Mouse (Mus musculus) forebrain, embryonic 14.5 days (tissue): ENCODE data around the gene Alox8. TPM values are rescaled to one million over a fixed set of nuclear protein-coding genes. Genes with fewer than 3 reads are reported as not detected.
A peak's percentile ranks its signal among the peaks of the same experiment; 100 is the strongest.

ENCODE experiments used
- ATAC-seq: fragments of 200-750 bp; cut with Nextera tagmentation; 2 replicates; pipeline ENCODE4 v1.8.0; 2017; ENCODE audit warnings: mild to moderate bottlenecking, moderate library complexity
- DNase-seq: peaks from one replicate; pipeline ENCODE4 v3.0.0-alpha.2; 2015; ENCODE audit warnings: low spot score
- H3K27ac ChIP-seq: fragments of 300-500 bp; sonication (generic); 2 replicates; pipeline ENCODE4 v1.5.1; 2014; ENCODE audit warnings: low read depth, mild to moderate bottlenecking, control low read depth, low read length, moderate library complexity
- H3K27me3 ChIP-seq: fragments of 300-500 bp; sonication (generic); replicated peaks from 2 replicates; pipeline ENCODE4 v1.6.1; 2014; ENCODE audit warnings: low read length, control low read depth, mixed read lengths; ENCODE audit not compliant: control insufficient read depth, insufficient read depth
- H3K36me3 ChIP-seq: fragments of 300-500 bp; sonication (generic); 2 replicates; pipeline ENCODE4 v1.6.1; 2014; ENCODE audit warnings: low read length, control low read depth; ENCODE audit not compliant: control insufficient read depth, insufficient read depth
- H3K4me1 ChIP-seq: fragments of 300-500 bp; sonication (generic); 2 replicates; pipeline ENCODE4 v1.6.1; 2014; ENCODE audit warnings: antibody characterized with exemption, low read length, control low read depth; ENCODE audit not compliant: control insufficient read depth, insufficient read depth
- H3K4me2 ChIP-seq: fragments of 300-500 bp; sonication (generic); 2 replicates; pipeline ENCODE4 v1.6.1; 2014; ENCODE audit warnings: mild to moderate bottlenecking, control low read depth, low read length
- H3K4me3 ChIP-seq: fragments of 300-500 bp; sonication (generic); 2 replicates; pipeline ENCODE4 v1.5.1; 2014; ENCODE audit warnings: low read depth, low read length, control low read depth
- H3K9ac ChIP-seq: fragments of 300-500 bp; sonication (generic); 2 replicates; pipeline ENCODE4 v1.6.1; 2014; ENCODE audit warnings: mild to moderate bottlenecking, low read length, control low read depth, moderate library complexity
- H3K9me3 ChIP-seq: fragments of 300-500 bp; sonication (generic); replicated peaks from 2 replicates; pipeline ENCODE4 v1.6.1; 2016; ENCODE audit warnings: low read length, control low read depth, mixed read lengths; ENCODE audit not compliant: control insufficient read depth
- WGBS: fragments of 180-500 bp; shearing (Covaris S2); extraction: QIAGEN DNeasy Blood & Tissue Kit; methylation state at CpG from one replicate; pipeline ENCODE4 v1.1.7; 2014; 5-methylcytosine and 5-hydroxymethylcytosine counted together
- polyA plus RNA-seq: library from polyadenylated mRNA; unstranded; fragments of >200 nt; fragmentation: Nextera tagmentation; extraction: Ambion mirVana; gene quantifications from 2 replicates; pipeline ENCODE4 v1.2.1, GENCODE M21; 2014

The Alox8 gene
- polyA plus RNA-seq, 1 experiment from 2014 or later, result 0.08 TPM

DNA sequence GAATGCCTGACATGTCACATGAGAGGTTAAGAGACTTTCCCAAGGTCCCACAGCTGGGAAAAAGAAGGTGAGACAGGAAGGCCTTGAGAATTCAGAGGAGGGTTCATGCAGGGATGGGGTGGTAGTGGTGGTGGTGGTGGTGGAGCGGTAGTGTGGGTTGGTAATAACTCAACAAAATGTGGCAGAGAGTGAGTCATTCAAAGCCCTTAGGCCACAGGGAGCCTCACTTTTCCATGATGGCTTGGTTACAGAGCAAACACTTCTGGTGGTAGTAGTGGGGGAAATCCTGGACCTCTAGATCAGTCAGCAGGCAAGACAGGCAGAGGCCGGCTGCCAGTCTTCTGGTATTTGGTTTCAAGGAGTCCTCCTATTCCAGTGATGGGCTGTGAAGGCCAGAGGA, 25.0 kb downstream of the Alox8 start:
- Histone ChIP-seq H3K9ac (no peak overlapping the region), H3K4me1 (no peaks in the 10 kb centered on the region), H3K9me3 (no peaks in the 10 kb centered on the region), H3K4me3 (no peak overlapping the region), H3K27ac (no peak overlapping the region), H3K4me2 (no peak overlapping the region), H3K27me3 (no peaks in the 10 kb centered on the region), H3K36me3 (no peaks in the 10 kb centered on the region)
- ATAC-seq (no peak), DNase-seq (no peak)
- 100% methylated on average over 2 of the region's 2 CpGs for WGBS

DNA sequence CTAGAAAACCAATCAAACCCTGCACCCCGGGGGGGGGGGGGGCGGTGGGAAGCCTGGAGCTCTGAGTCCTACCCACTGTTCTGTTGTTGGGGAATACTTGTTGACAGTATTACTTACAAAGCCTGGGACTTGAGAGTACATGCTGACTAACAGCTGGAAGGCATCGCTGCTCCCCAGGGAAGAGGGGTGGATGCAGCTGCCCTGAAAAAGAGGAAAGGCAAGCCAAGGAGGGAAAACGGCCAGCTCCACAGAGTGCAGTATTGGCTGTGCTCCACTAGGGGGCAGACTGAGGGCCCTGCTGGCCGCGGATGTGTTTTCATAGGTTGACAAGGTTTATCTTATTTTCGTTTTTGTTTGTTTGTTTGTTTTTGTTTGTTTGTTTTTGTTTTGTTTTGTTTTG, 26.0 kb downstream of the Alox8 start:
- Histone ChIP-seq H3K27me3 (no peaks in the 10 kb centered on the region), H3K27ac (no peak overlapping the region), H3K9ac (no peak overlapping the region), H3K4me3 (no peak overlapping the region), H3K4me1 (no peaks in the 10 kb centered on the region), H3K4me2 (no peak overlapping the region), H3K36me3 (no peaks in the 10 kb centered on the region), H3K9me3 (no peaks in the 10 kb centered on the region)
- 26% methylated on average over 7 of the region's 7 CpGs for WGBS
- DNase-seq (peak; percentile 46), ATAC-seq (no peak)

- no peak for ATAC-seq
- no peak for DNase-seq
- 83% methylated on average over 12 of the region's 12 CpGs for WGBS
Measured at GRCm38 (mm10) chr11:69169313-69169712, 28.3 kb downstream of the Alox8 start.

DNA sequence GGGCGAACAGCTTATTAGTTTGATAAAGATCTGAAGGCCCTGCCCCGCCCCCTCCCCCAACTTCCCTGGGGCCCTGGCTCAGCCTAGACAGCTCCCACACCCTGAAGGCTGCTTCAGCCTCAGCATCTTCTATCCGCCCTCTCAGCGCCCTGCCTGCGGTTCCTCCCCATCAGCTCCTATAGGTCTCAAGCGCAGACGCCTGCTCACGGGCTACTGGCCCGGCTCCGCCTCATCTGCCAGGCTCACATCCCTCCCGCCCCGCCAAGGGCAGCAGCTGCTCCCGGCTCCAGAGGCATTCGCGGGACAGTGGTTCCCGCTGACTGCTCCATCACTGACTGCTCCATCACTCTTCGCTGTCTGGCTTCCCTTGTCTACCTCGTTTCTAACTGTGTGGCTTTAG, 40.8 kb downstream of the Alox8 start, which contains the start of gene Alox12b:
Gene Alox12b, plus strand, starts transcription at position 190 of the 400 bp plus-strand sequence.
- peaks cover 16% of the 10 kb centered on the region; the same call in 1 of the 2 replicates for H3K27me3 ChIP-seq
- peak within 1 kb of the TSS; percentile 38 for H3K4me2 ChIP-seq
- H3K4me1 ChIP-seq, result peaks cover 7% of the 10 kb centered on the region; the same call in 1 of the 2 replicates
- DNase-seq, result peak; percentile 49
- H3K9me3 ChIP-seq, result no peaks in the 10 kb centered on the region
- 2% methylated on average over 18 of the region's 18 CpGs for WGBS
- no peak within 1 kb of the TSS for H3K27ac ChIP-seq
- H3K9ac ChIP-seq, result peak within 1 kb of the TSS; percentile 13; the same call in 1 of the 2 replicates
- no peaks in the 10 kb centered on the region for H3K36me3 ChIP-seq
- no peak within 1 kb of the TSS for H3K4me3 ChIP-seq
- ATAC-seq, result 0 out of 2 replicates have a peak, but pooled peaks have one; percentile 26

More at GRCm38 (mm10) chr11:69169313-69169712, 28.3 kb downstream of the Alox8 start:
- Histone ChIP-seq H3K4me3 (no peak overlapping the region), H3K9ac (no peak overlapping the region), H3K4me2 (no peak overlapping the region), H3K27ac (no peak overlapping the region), H3K4me1 (no peaks in the 10 kb centered on the region), H3K27me3 (no peaks in the 10 kb centered on the region), H3K9me3 (no peaks in the 10 kb centered on the region), H3K36me3 (no peaks in the 10 kb centered on the region)

- Histone ChIP-seq H3K9me3 (no peaks in the 10 kb centered on the region), H3K27ac (no peak overlapping the region), H3K9ac (no peak overlapping the region), H3K36me3 (no peaks in the 10 kb centered on the region), H3K4me2 (no peak overlapping the region), H3K27me3 (peaks cover 16% of the 10 kb centered on the region; the same call in 1 of the 2 replicates), H3K4me3 (no peak overlapping the region), H3K4me1 (peaks cover 7% of the 10 kb centered on the region; the same call in 1 of the 2 replicates)
- DNase-seq (no peak), ATAC-seq (no peak)
- WGBS, result 62% methylated on average over 1 of the region's 1 CpGs
Measured at GRCm38 (mm10) chr11:69155351-69155750, 42.3 kb downstream of the Alox8 start.

DNA sequence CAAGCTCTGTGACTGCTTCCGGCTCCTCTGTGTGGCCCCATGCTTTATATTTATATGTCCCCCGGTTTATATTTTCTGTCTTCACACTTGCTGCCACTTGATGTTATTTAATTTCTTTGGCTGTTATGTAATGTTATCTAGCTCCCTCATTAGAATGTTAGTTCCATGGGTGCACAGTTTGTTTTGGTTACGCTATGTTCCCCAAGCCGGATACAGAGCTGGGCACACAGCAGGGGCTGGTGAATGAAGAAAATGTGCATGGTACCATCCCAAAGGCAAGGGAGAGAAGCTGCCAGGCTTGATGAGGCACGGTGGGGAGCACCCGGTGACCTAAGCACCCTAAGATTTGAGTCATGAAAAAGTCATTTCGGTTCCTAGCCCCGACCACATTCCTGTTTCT, 43.8 kb downstream of the Alox8 start:
- Histone ChIP-seq H3K4me3 (no peak overlapping the region), H3K4me2 (no peak overlapping the region), H3K27ac (no peak overlapping the region), H3K9ac (no peak overlapping the region), H3K36me3 (no peaks in the 10 kb centered on the region), H3K9me3 (no peaks in the 10 kb centered on the region), H3K27me3 (peaks cover 16% of the 10 kb centered on the region; the same call in 1 of the 2 replicates), H3K4me1 (peaks cover 7% of the 10 kb centered on the region; the same call in 1 of the 2 replicates)
- DNase-seq, result no peak
- ATAC-seq, result no peak
- WGBS, result 89% methylated on average over 8 of the region's 8 CpGs

DNA sequence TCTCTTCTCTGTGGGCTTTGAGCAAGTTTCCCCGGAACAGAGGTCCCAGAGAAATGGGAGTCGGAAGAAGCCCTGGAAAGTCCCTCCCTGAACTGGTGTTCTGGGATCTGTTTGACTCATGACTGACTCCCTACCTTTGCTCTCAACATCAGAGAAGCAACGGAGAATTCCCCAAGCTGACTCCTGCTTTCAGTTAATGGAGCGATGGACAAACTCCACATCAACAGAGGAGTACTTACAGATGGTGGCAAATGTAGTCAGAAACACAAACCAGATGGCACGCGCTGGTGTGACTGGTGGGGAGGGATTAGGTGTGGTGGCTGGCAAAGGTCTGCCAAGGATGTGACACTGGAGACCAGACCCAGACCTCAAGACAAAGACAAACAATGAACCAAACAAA, 46.6 kb downstream of the Alox8 start:
- H3K4me2 ChIP-seq, result peak overlapping the region; percentile 17; the same call in 1 of the 2 replicates
- no peaks in the 10 kb centered on the region for H3K9me3 ChIP-seq
- DNase-seq, result no peak
- H3K4me3 ChIP-seq, result no peak overlapping the region
- H3K27ac ChIP-seq, result no peak overlapping the region
- H3K4me1 ChIP-seq, result no peaks in the 10 kb centered on the region
- H3K27me3 ChIP-seq, result 0 out of 2 replicates have a peak, but pooled peaks cover 3% of the 10 kb centered on the region
- WGBS, result 68% methylated on average over 6 of the region's 6 CpGs
- H3K36me3 ChIP-seq, result no peaks in the 10 kb centered on the region
- H3K9ac ChIP-seq, result no peak overlapping the region
- ATAC-seq, result no peak

GRCm38 (mm10) chr11:69150444-69150843, 47.2 kb downstream of the Alox8 start:
- H3K4me1 ChIP-seq, result no peaks in the 10 kb centered on the region
- H3K27me3 ChIP-seq, result 0 out of 2 replicates have a peak, but pooled peaks cover 3% of the 10 kb centered on the region
- H3K9ac ChIP-seq, result 0 out of 2 replicates have a peak overlapping the region, but pooled peaks have one; percentile 13
- no peak for ATAC-seq
- H3K36me3 ChIP-seq, result no peaks in the 10 kb centered on the region
- H3K9me3 ChIP-seq, result no peaks in the 10 kb centered on the region
- no peak overlapping the region for H3K27ac ChIP-seq
- 14% methylated on average over 7 of the region's 7 CpGs for WGBS
- no peak overlapping the region for H3K4me3 ChIP-seq
- peak; percentile 82 for DNase-seq
- H3K4me2 ChIP-seq, result peak overlapping the region; percentile 17; the same call in 1 of the 2 replicates

DNA sequence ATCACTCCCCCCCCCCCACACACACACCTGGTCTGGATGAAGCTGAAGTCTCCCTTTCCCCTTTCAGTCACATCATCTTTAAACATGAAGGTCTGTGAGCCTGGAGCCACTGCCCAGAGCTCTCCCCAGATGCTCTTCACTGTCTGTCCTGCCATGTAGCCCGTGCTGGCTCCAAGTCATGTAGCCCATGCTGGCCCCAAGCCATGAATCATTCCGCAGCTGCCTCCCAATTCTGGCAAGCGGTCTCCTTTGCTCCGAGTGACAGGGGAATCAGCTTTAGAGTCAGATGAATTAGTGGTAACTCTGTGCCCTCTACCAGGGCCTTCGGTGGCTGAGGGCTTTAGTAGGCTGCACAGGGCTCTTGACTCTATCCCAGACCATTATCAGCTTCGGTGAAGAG, 47.9 kb downstream of the Alox8 start:
- no peaks in the 10 kb centered on the region for H3K4me1 ChIP-seq
- no peaks in the 10 kb centered on the region for H3K9me3 ChIP-seq
- H3K27ac ChIP-seq, result no peak overlapping the region
- H3K27me3 ChIP-seq, result 0 out of 2 replicates have a peak, but pooled peaks cover 3% of the 10 kb centered on the region
- H3K9ac ChIP-seq, result no peak overlapping the region
- H3K4me2 ChIP-seq, result no peak overlapping the region
- ATAC-seq (no peak), DNase-seq (peak; percentile 29)
- 71% methylated on average over 6 of the region's 6 CpGs for WGBS
- H3K36me3 ChIP-seq, result no peaks in the 10 kb centered on the region
- H3K4me3 ChIP-seq, result no peak overlapping the region
